Mouse (Mus musculus) layer of hippocampus, adult 2 months (tissue): ENCODE measurements around the gene 2210010C04Rik. TPM values are rescaled to one million over a fixed set of nuclear protein-coding genes. Genes with fewer than 3 reads are reported as not detected.

ENCODE experiments used
- DNase-seq, 2 experiments: peaks; one replicate each; pipeline ENCODE4 v3.0.0; 2022; ENCODE audit warnings: low spot score in 2 of 2
- H3K27ac ChIP-seq: fragments of 200-600 bp; 2 replicates; pipeline ENCODE4 v1.8.1; 2022
- H3K4me3 ChIP-seq: fragments of 200-600 bp; 2 replicates; pipeline ENCODE4 v1.8.1; 2022; ENCODE audit warnings: mild to moderate bottlenecking
- CTCF ChIP-seq: fragments of 200-600 bp; conservative IDR thresholded peaks from 2 replicates; pipeline ENCODE4 v1.8.1; 2022; ENCODE audit warnings: antibody characterized with exemption, mild to moderate bottlenecking, moderate library complexity
- long read RNA-seq, 2 experiments: library from polyadenylated mRNA; stranded (forward); transcript quantifications; one replicate each; pipeline ENCODE4 v2.0.0; 2021; ENCODE audit warnings: borderline mapping rate in 2 of 2
- total RNA-seq, 2 experiments: library from RNA; stranded (reverse); gene quantifications; 2 replicates each; pipeline ENCODE4 v1.2.3; 2021

The 2210010C04Rik gene
- total RNA-seq, result not detected
- long read RNA-seq, experiment 1, result 0 reads
- long read RNA-seq, experiment 2, result 0 reads

DNA sequence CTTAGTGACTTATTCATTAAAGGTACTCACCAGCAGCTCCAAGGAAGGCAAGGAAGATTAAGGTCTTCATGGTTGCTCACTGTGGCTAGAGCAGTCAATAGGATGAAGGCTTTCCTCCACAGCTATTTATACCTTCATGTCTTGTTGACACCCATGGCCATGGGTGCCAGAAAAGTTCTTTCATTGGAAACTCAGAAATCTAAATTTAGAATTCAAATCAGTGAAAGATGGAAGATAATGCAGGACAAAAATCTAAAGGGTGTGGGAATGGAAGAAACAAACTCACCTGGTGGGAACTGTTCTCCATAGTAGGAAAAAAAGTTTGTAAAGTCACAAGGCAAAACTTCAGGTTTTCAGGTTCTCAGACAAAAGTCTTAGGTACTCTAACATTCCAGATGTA is at the start of gene 2210010C04Rik:
TSS of gene 2210010C04Rik (minus strand) at position 101 of the 400 bp plus-strand sequence.
- TF ChIP-seq CTCF, result no peak

DNA sequence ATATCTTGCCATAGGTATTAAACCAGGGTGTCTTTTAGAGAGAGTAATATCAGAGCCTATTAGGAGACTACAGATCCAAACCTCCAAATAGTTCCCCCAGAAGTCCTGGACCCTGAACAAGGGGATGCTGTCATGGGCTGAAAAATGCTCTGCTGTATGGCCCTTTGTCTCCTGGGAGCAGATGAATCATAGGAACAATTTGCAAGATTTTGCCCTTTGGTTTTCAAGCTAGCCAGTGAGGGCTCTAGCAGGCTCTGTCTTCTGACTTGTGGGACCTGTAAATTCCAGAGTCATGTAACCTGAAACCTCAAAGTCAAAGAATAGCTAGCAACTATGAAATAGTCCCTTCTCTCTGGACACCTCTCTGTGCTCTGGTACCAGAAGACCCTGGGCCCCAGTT is 44.8 kb upstream of the 2210010C04Rik start:
- H3K4me3 ChIP-seq, result no peak overlapping the region
- DNase-seq, result no peak
- H3K27ac ChIP-seq, result no peak overlapping the region
- no peak for TF ChIP-seq CTCF

More for the DNA sequence above, at the start of gene 2210010C04Rik:
- no peak for DNase-seq
- no peak within 1 kb of the TSS for H3K4me3 ChIP-seq
- no peak within 1 kb of the TSS for H3K27ac ChIP-seq

DNA sequence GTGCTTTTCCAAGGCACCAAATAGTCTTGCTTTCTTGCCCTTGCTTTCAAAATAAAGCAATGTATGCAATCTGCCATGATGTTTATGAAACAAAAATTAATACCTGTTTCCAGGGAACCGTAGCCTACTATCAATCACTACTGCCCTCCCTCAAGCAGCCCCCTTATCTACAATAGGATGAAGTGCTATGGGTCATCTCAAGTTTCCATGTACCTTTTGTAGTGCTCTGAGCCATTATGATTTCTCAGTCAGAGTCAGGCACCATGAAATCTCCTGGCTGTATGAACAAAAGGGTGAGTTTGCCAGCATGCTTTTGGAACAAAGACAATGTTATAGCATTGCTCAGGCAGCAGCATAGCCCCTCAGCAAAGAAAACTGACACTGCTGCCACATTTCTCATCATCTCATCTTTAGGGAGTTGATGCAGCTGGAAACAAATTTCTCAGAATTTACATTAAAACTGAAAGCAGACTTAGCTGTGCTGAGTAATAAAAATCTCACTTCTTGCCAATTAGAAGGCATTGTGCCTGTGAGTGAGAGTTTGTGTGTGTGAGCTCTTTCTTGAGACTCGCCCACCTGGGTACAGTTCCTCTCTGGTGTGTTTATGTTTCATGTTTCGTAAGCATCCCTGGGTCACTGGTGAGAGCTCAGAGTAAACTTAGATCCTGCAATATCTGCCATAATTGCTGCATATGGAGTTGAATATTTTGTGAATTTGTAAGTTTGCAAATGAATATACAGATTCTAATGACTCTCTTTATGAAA is 43.4 kb upstream of the 2210010C04Rik start:
- Histone ChIP-seq H3K4me3 (no peak overlapping the region), H3K27ac (no peak overlapping the region)
- no peak for TF ChIP-seq CTCF
- no peak for DNase-seq

DNA sequence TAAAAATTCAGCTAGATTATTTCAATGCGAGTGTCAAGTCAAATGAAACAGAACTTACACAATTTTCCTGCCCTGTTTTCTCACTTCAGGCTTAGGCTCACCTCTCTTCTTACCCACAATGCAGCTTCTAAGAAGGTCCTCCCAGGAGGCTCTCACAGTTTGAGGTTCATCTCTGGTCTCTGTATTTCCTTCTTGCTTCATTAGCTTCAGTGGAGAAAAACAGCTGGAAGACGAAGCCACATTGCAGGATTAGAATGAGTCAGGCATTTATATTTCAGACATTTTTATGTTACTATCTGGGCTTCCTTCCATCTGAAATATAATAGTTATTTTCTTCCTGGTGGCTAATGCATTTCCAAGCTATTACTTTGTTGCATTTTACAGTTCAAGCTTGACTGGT is 40.4 kb upstream of the 2210010C04Rik start:
- Histone ChIP-seq H3K4me3 (no peak overlapping the region), H3K27ac (no peak overlapping the region)
- no peak for TF ChIP-seq CTCF
- DNase-seq, result no peak

DNA sequence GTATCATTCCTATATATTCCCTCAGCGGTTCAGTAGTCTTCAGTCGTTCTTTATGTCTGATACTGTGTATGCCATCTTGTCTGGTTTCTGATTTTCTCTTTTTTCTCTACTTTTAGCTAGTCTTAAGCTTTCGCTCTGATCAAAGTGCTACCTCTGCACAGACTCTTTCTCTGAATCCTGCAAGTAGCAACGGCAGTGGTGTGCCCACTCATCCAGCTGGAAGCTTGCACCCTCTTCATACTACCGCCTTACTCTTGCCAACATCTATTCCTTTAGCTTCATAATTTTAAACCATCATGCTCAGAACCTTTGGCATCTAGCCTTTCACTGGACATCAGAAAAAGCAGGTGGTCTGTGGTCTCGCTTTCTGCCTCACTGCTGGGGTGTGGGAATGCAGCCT is 28.0 kb upstream of the 2210010C04Rik start:
- TF ChIP-seq CTCF, result no peak
- no peak for DNase-seq
- Histone ChIP-seq H3K4me3 (no peak overlapping the region), H3K27ac (no peak overlapping the region)

DNA sequence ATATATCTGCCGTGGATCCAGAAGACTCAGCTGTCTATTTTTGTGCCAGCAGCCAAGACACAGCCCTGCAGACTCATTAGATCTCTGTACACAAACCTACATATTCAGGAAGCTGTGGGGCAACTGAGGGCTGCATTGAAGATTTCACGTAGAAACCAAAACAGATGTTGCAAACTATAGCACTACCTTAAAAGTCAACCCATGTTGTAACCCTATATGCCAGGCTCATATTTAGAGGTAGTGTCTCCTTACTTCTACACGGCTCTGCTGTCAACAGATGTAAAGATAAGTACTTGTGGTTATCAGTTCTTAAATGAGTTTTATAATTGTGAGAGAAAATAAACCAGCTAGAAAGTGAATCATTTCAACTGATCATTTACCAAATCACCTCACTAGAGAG is 27.4 kb upstream of the 2210010C04Rik start:
- DNase-seq, result no peak
- H3K4me3 ChIP-seq, result no peak overlapping the region
- no peak for TF ChIP-seq CTCF
- H3K27ac ChIP-seq, result no peak overlapping the region

DNA sequence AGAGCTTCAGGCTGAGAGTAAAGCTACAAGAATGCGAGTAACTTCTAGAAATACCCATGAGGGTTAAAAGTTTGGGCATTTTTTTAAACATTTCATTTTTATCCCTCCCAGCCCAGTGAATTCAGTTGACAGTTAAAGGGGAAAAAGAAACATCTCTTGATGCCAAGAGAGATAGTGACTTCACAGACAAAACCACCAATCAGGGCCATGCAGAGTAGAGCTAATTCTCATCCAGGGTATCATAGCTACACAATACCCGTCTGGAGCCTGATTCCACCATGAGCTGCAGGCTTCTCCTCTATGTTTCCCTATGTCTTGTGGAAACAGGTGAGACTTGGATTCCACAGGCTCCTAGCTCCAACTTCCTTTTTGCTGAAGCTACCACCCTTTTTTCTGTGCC is 26.8 kb upstream of the 2210010C04Rik start:
- H3K27ac ChIP-seq, result no peak overlapping the region
- TF ChIP-seq CTCF, result no peak
- H3K4me3 ChIP-seq, result no peak overlapping the region
- no peak for DNase-seq

DNA sequence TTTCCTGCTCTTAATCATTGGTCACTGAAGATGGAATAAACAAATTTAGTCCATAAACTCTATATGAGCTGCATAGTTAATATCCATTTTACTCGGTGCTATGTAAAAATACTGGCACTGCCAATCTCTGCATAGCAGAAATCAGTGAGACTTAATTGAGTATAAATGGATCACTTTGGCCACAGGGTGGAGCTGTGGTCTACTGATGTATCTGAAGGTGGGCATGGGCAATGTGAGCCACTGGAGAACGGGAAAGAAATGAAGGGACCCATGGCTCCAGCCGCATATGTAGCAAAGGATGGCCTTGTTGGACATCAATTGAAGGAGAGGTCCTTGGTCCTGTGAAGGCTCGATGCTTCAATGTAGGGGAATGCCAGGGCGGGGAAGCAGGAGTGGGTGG is 25.8 kb upstream of the 2210010C04Rik start:
- no peak for DNase-seq
- TF ChIP-seq CTCF, result peak; percentile 39
- Histone ChIP-seq H3K4me3 (no peak overlapping the region), H3K27ac (no peak overlapping the region)

DNA sequence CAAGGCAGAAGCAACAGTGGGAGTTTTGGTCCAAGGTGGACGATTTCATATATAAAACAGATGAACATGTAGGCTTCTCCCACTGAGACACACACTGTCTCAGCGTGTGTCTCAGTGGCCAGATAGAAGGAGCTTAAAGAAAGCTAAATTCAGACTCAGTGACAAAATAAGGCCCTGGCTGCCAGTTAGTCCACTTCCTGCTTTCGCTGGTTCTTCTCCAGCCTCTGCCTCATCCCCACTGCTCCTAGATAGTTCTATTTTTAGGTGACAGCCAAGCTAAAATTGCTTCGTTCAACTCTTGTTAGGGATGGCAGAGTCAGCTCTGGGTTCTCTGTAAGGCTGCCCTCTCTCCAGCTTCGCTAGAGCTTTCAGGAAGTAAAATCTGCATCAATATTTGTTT is 22.3 kb upstream of the 2210010C04Rik start:
- no peak for TF ChIP-seq CTCF
- H3K27ac ChIP-seq, result no peak overlapping the region
- no peak for DNase-seq
- no peak overlapping the region for H3K4me3 ChIP-seq

DNA sequence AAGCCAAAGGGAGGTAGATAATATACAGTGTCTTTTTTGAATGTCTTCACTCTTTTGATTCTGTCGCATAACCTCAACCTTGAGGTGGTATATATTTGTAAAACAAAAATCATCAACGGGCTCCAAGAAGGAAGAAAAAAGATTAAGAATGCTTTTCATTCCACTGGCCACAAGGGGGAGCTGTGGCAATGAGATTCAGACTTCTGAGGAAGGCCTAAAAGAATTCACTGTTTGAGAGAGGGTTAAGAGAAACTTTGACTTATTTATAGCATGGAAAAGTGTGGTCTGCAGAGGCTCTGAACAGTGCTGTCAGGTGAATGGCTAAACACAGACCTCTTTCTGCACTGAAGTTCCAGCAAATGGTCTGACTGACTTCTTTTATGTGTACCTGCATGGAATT is 20.3 kb upstream of the 2210010C04Rik start:
- TF ChIP-seq CTCF, result peak; percentile 87
- peak in 1 of 2 experiments; percentile 18 for DNase-seq
- Histone ChIP-seq H3K4me3 (no peak overlapping the region), H3K27ac (no peak overlapping the region)

DNA sequence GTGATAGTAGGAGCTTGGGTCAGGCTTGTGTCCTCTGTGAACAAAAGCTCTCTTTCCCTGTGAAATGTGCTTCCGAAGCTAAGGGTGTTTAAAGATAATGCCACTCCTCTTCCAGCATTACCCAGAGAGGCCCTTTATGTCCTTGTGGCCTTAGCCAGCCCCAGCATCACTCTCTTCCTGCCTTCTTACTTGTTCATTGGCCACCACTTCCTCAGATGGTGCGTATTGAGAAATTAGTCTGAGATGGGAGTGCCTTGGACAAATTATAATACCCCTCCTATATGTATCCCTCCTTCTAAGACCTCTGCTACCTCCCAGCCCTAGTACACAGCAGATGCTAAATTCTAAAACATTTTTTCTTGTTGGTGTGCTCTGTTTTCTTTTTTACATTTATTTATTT is 19.1 kb upstream of the 2210010C04Rik start:
- no peak overlapping the region for H3K27ac ChIP-seq
- no peak for TF ChIP-seq CTCF
- H3K4me3 ChIP-seq, result no peak overlapping the region
- DNase-seq, result no peak

DNA sequence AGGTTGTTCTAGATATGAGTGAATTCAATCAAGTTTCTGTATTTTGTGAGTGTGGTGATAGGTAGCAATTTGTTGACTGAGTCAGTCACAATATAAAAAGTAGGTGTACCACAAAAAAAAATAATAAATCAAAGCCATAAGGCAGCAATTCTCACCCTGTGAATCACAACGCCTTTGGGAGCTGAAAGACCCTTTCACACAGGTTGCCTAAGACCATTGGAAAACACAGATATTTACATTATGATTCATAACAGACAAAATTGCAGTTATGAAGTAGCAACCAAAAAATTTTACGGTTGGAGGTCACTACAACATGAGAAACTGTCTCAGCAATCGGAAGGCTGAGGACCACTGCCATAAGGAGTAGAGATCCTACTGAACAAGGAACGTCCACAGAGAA is 16.5 kb upstream of the 2210010C04Rik start:
- Histone ChIP-seq H3K27ac (no peak overlapping the region), H3K4me3 (no peak overlapping the region)
- TF ChIP-seq CTCF, result no peak
- no peak for DNase-seq

DNA sequence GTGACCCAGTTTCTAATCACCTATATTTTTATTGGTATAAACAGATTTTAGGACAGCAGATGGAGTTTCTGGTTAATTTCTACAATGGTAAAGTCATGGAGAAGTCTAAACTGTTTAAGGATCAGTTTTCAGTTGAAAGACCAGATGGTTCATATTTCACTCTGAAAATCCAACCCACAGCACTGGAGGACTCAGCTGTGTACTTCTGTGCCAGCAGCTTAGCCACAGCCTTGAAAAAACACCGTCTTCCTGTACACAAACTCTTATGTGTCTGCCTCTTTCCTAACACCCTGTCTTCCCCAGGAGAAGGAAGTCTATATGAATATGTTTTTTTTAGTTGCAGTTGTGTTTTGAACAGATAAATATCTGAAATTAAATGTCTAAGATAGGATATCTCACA is 13.3 kb upstream of the 2210010C04Rik start:
- Histone ChIP-seq H3K4me3 (no peak overlapping the region), H3K27ac (no peak overlapping the region)
- TF ChIP-seq CTCF, result no peak
- DNase-seq, result peak in 1 of 2 experiments; percentile 8

DNA sequence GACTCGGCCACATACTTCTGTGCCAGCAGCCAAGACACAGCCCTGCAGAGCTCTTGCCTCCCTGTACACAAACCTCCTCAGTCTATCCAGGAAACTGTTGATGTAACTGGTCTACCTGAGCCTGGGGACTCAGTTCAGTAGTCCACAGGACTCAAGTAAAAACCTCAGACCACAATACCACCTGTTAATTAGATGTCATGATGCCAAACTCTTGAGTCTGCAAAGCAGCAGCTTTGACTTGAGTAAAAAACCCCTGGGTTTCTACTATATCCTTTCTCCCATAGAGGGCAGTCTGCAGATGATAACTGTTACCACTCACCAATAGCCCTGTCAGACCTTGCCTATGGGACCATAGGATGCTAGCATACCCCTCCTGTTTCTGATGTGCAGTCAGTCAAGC is 12.7 kb upstream of the 2210010C04Rik start:
- Histone ChIP-seq H3K4me3 (no peak overlapping the region), H3K27ac (no peak overlapping the region)
- TF ChIP-seq CTCF, result no peak
- no peak for DNase-seq
